Mouse (Mus musculus): ENCODE results near the gene Klc4. TPM values are rescaled to one million over a fixed set of nuclear protein-coding genes. Genes with fewer than 3 reads are reported as not detected.

The Klc4 gene
- polyA plus RNA-seq, 1 experiment = 62.8 TPM

GRCm38 (mm10) chr17:46651755-46652547 is 6.1 kb upstream of the Klc4 start:
- H3K4me1 ChIP-seq (ENCODE audit: control insufficient read depth, insufficient read depth, low read length) = peaks cover 2% of the 10 kb centered on the region
- DNase-seq = no peak
- H3K27me3 ChIP-seq (replicated peaks; ENCODE audit: control insufficient read depth, insufficient read depth, low read length) = no peaks in the 10 kb centered on the region
- no peak for TF ChIP-seq POLR2A (IDR thresholded peaks at IDR 0.05; ENCODE audit: low read depth, low read length)
- no peak for TF ChIP-seq CTCF (conservative IDR thresholded peaks at IDR 0.05; ENCODE audit: insufficient read depth, insufficient read length, low read depth, low read length)
- no peak overlapping the region for H3K27ac ChIP-seq (ENCODE audit: insufficient read depth, low read depth, low read length)
- H3K36me3 ChIP-seq (ENCODE audit: control insufficient read depth, insufficient read depth, low read length) = no peaks in the 10 kb centered on the region
- no peak overlapping the region for H3K4me3 ChIP-seq (ENCODE audit: insufficient read depth, low read depth, low read length)
- WGBS = 55% methylated on average over 20 of the region's 20 CpGs

DNA sequence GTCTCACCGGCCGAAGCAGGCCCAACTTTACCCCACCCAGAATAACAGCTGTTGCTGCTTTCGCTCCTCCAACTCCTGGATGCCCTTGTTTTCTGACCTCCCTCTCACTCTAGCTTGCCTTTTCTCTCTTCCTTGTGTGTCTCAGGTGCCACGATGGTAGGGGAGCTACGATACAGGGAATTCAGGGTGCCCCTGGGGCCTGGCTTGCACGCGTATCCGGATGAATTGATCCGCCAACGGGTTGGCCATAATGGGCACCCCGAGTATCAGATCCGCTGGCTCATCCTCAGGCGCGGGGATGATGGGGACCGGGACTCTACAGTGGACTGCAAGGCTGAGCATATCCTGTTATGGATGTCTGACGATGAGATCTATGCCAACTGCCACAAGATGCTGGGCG is 5.5 kb upstream of the Klc4 start:
- H3K4me1 ChIP-seq (ENCODE audit: control insufficient read depth, insufficient read depth, low read length) = peaks cover 2% of the 10 kb centered on the region
- H3K27me3 ChIP-seq (replicated peaks; ENCODE audit: control insufficient read depth, insufficient read depth, low read length) = no peaks in the 10 kb centered on the region
- DNase-seq = no peak
- H3K27ac ChIP-seq (ENCODE audit: insufficient read depth, low read depth, low read length) = peak overlapping the region; percentile 13; the same call in 1 of the 2 replicates
- no peaks in the 10 kb centered on the region for H3K36me3 ChIP-seq (ENCODE audit: control insufficient read depth, insufficient read depth, low read length)
- TF ChIP-seq CTCF (conservative IDR thresholded peaks at IDR 0.05; ENCODE audit: insufficient read depth, insufficient read length, low read depth, low read length) (no peak), POLR2A (IDR thresholded peaks at IDR 0.05; ENCODE audit: low read depth, low read length) (no peak)
- H3K4me3 ChIP-seq (ENCODE audit: insufficient read depth, low read depth, low read length) = peak overlapping the region; percentile 42
- WGBS = 55% methylated on average over 17 of the region's 17 CpGs

DNA sequence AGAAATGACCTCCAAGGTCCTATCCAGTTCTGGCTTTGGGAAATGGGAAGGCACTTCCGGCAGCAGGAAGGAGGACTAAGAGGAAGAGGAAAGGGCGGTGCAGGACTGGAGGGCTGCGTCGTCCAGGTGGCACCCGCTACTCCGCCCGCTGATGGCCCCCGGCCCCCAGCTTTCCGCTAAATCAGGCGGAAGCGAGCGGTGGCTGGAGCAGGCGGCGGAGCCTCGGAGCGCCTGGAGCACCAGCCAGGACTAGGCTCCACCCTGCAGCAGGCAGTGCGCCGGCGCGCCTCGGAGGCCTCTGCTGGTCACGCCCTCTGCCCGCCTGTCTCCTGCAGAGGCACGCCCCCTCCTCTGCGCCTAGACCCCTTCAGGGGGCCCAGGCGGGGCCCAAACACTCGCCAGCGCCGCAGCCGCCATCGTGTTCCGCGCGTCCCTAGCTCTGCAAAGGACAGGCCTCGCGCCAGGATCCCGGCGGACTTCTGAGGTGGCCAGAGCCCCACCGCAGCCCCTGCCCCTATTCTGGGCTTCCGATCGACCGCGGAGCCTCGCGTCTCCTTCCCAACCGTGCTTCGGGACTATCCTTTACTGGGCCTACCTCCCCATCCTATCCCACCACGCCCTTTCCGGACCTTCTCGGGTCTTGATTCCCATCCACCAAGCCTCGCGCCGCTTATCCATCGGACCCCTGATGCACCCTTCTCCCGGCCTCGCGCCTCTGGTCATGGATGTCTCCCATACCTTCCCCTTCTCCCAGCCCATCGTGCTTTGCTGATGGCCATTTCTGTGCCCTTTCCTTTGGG is 4.6 kb upstream of the Klc4 start, which contains the start of gene Cul7:
Gene Cul7 (plus strand): TSS at position 106 of the 800 bp plus-strand sequence.
- Histone ChIP-seq H3K4me3 (ENCODE audit: insufficient read depth, low read depth, low read length) (peak within 1 kb of the TSS; percentile 42), H3K27me3 (replicated peaks; ENCODE audit: control insufficient read depth, insufficient read depth, low read length) (no peaks in the 10 kb centered on the region), H3K36me3 (ENCODE audit: control insufficient read depth, insufficient read depth, low read length) (no peaks in the 10 kb centered on the region), H3K4me1 (ENCODE audit: control insufficient read depth, insufficient read depth, low read length) (peaks cover 2% of the 10 kb centered on the region), H3K27ac (ENCODE audit: insufficient read depth, low read depth, low read length) (peak within 1 kb of the TSS; percentile 72)
- TF ChIP-seq CTCF (conservative IDR thresholded peaks at IDR 0.05; ENCODE audit: insufficient read depth, insufficient read length, low read depth, low read length) = no peak
- TF ChIP-seq POLR2A (IDR thresholded peaks at IDR 0.05; ENCODE audit: low read depth, low read length) = peak; percentile 28
- under 1% methylated on average over 58 of the region's 58 CpGs for WGBS
- DNase-seq = peak; percentile 95

DNA sequence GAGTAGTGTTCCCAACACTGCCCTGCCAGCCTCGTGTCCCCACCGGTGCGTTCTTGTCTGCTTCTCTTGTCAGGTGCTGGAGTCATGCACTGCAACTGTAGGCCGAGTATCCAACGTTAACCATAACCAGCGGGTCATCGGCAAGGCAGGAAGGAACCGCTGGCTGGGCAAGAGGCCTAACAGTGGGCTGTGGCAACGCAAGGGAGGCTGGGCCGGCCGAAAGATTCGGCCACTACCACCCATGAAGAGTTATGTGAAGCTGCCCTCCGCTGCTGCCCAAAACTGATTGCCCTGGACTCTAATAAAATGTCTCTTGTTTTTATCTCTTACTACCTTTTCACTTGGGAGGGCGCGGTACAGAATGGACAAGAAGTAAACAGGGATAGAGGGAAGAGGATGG is 4.0 kb upstream of the Klc4 start:
- Histone ChIP-seq H3K27ac (ENCODE audit: insufficient read depth, low read depth, low read length) (peak overlapping the region; percentile 72), H3K36me3 (ENCODE audit: control insufficient read depth, insufficient read depth, low read length) (no peaks in the 10 kb centered on the region), H3K4me3 (ENCODE audit: insufficient read depth, low read depth, low read length) (peak overlapping the region; percentile 42), H3K27me3 (replicated peaks; ENCODE audit: control insufficient read depth, insufficient read depth, low read length) (no peaks in the 10 kb centered on the region), H3K4me1 (ENCODE audit: control insufficient read depth, insufficient read depth, low read length) (peaks cover 2% of the 10 kb centered on the region)
- 15% methylated on average over 15 of the region's 15 CpGs for WGBS
- no peak for TF ChIP-seq POLR2A (IDR thresholded peaks at IDR 0.05; ENCODE audit: low read depth, low read length)
- no peak for TF ChIP-seq CTCF (conservative IDR thresholded peaks at IDR 0.05; ENCODE audit: insufficient read depth, insufficient read length, low read depth, low read length)
- DNase-seq = no peak

- no peaks in the 10 kb centered on the region for H3K36me3 ChIP-seq (ENCODE audit: control insufficient read depth, insufficient read depth, low read length)
- TF ChIP-seq CTCF (conservative IDR thresholded peaks at IDR 0.05; ENCODE audit: insufficient read depth, insufficient read length, low read depth, low read length) = no peak
- no peak for TF ChIP-seq POLR2A (IDR thresholded peaks at IDR 0.05; ENCODE audit: low read depth, low read length)
- peaks cover 8% of the 10 kb centered on the region for H3K4me1 ChIP-seq (ENCODE audit: control insufficient read depth, insufficient read depth, low read length)
- no peak overlapping the region for H3K27ac ChIP-seq (ENCODE audit: insufficient read depth, low read depth, low read length)
- no peaks in the 10 kb centered on the region for H3K27me3 ChIP-seq (replicated peaks; ENCODE audit: control insufficient read depth, insufficient read depth, low read length)
- H3K4me3 ChIP-seq (ENCODE audit: insufficient read depth, low read depth, low read length) = no peak overlapping the region
- DNase-seq = no peak
- 88% methylated on average over 9 of the region's 9 CpGs for WGBS
Measured at GRCm38 (mm10) chr17:46648436-46648835, 2.6 kb upstream of the Klc4 start.

DNA sequence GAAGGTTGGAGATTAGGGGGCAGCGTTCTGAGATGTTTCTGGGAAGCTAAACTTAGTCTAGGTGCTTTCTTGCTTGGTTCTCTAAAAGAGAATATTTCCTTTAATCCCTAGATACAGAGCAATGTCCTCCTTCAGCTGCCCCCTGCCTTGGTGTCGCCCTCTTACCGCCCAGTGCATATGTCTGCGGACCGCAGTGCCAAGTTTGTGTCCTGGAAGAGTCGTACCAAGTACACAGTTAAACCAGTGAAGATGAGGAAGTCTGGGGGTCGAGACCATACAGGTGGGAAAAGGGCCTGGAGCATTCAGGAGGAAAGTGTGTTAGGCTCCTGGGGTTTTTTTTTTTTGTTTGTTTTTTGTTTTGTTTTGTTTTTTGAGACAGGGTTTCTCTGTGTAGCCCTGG is 1.5 kb upstream of the Klc4 start:
- Histone ChIP-seq H3K27me3 (replicated peaks; ENCODE audit: control insufficient read depth, insufficient read depth, low read length) (no peaks in the 10 kb centered on the region), H3K4me3 (ENCODE audit: insufficient read depth, low read depth, low read length) (no peak overlapping the region), H3K27ac (ENCODE audit: insufficient read depth, low read depth, low read length) (no peak overlapping the region), H3K4me1 (ENCODE audit: control insufficient read depth, insufficient read depth, low read length) (peaks cover 11% of the 10 kb centered on the region), H3K36me3 (ENCODE audit: control insufficient read depth, insufficient read depth, low read length) (no peaks in the 10 kb centered on the region)
- DNase-seq = no peak
- TF ChIP-seq POLR2A (IDR thresholded peaks at IDR 0.05; ENCODE audit: low read depth, low read length) = no peak
- no peak for TF ChIP-seq CTCF (conservative IDR thresholded peaks at IDR 0.05; ENCODE audit: insufficient read depth, insufficient read length, low read depth, low read length)
- 91% methylated on average over 7 of the region's 7 CpGs for WGBS

GRCm38 (mm10) chr17:46646322-46646662 is 470 bp upstream of the Klc4 start:
- Histone ChIP-seq H3K4me3 (ENCODE audit: insufficient read depth, low read depth, low read length) (peak overlapping the region; percentile 94), H3K27me3 (replicated peaks; ENCODE audit: control insufficient read depth, insufficient read depth, low read length) (no peaks in the 10 kb centered on the region), H3K27ac (ENCODE audit: insufficient read depth, low read depth, low read length) (peak overlapping the region; percentile 94), H3K36me3 (ENCODE audit: control insufficient read depth, insufficient read depth, low read length) (peaks cover 3% of the 10 kb centered on the region), H3K4me1 (ENCODE audit: control insufficient read depth, insufficient read depth, low read length) (peaks cover 11% of the 10 kb centered on the region)
- no peak for DNase-seq
- WGBS = under 1% methylated on average over 19 of the region's 19 CpGs
- TF ChIP-seq CTCF (conservative IDR thresholded peaks at IDR 0.05; ENCODE audit: insufficient read depth, insufficient read length, low read depth, low read length) = no peak
- no peak for TF ChIP-seq POLR2A (IDR thresholded peaks at IDR 0.05; ENCODE audit: low read depth, low read length)

All from kidney, adult 2 months (tissue).